Mouse (Mus musculus) heart, adult 2 months (tissue): ENCODE measurements at regions not wholly inside any gene's neighbourhood (a gene's known extent, or its start where the extent isn't known, plus 50 kb on each side); places are given as distances from the start of the nearest gene placed in this dataset.

Experiments
- CTCF ChIP-seq: fragments of 200-600 bp; IDR thresholded peaks from 2 replicates; pipeline ENCODE4 v1.8.1; 2022; ENCODE audit warnings: antibody characterized with exemption, mild to moderate bottlenecking, moderate library complexity
- POLR2A ChIP-seq: fragments of 200-500 bp; IDR thresholded peaks from 2 replicates; pipeline ENCODE4 v1.6.1; 2011; ENCODE audit warnings: mild to moderate bottlenecking, low read depth, low read length, control low read depth; ENCODE audit not compliant: insufficient read depth

GRCm38 (mm10) chr16:12884556-12884955 is 224.9 kb upstream of the Ercc4 start:
- no peak for TF ChIP-seq POLR2A
- TF ChIP-seq CTCF, result no peak
